Mouse (Mus musculus) A20 (cell line): ENCODE data around the gene Rnf149.
"Not testable (repeated sequence)": the region's sequence is repeated elsewhere in the genome, so short reads cannot be mapped to it uniquely, and the experiment has no call there.

Experiments
- DNase-seq: peaks from one replicate; pipeline ENCODE4 v3.0.0-alpha.2; 2011; ENCODE audit warnings: low read depth, low spot score

The Rnf149 gene

GRCm38 (mm10) chr1:39577253-39577705, at the start of gene Rnf149:
TSS of gene Rnf149 (minus strand) at chr1:39577405.
- peak; percentile 95 for DNase-seq

- no peak for DNase-seq
These were observed 48.3 kb upstream of the Rnf149 start for GRCm38 (mm10) chr1:39625491-39625890.

GRCm38 (mm10) chr1:39623729-39624128, 46.5 kb upstream of the Rnf149 start:
- no peak for DNase-seq

- DNase-seq, result peak; percentile 53
These were observed 45.9 kb upstream of the Rnf149 start for GRCm38 (mm10) chr1:39623106-39623505.

GRCm38 (mm10) chr1:39618524-39618923, 41.3 kb upstream of the Rnf149 start:
- DNase-seq, result no peak

- no peak for DNase-seq
These were observed 38.3 kb upstream of the Rnf149 start for GRCm38 (mm10) chr1:39615526-39615925.

GRCm38 (mm10) chr1:39614462-39615279, 37.5 kb upstream of the Rnf149 start:
- DNase-seq, result peak; percentile 53

GRCm38 (mm10) chr1:39613061-39613460, 35.9 kb upstream of the Rnf149 start:
- DNase-seq, result no peak

- DNase-seq, result no peak
These were observed 35.3 kb upstream of the Rnf149 start for GRCm38 (mm10) chr1:39612491-39612890.

- DNase-seq, result peak; percentile 28
These were observed 31.3 kb upstream of the Rnf149 start for GRCm38 (mm10) chr1:39608534-39608933.

- no peak for DNase-seq
These were observed 25.3 kb upstream of the Rnf149 start for GRCm38 (mm10) chr1:39602477-39602876.

- no peak for DNase-seq
These were observed 21.5 kb upstream of the Rnf149 start for GRCm38 (mm10) chr1:39598726-39599125.

GRCm38 (mm10) chr1:39597135-39597534, 19.9 kb upstream of the Rnf149 start:
- not testable (repeated sequence) for DNase-seq

GRCm38 (mm10) chr1:39593836-39594235, 16.6 kb upstream of the Rnf149 start:
- DNase-seq, result no peak

- no peak for DNase-seq
These were observed 14.9 kb upstream of the Rnf149 start for GRCm38 (mm10) chr1:39592090-39592489.

- DNase-seq, result not testable (repeated sequence)
These were observed 14.4 kb upstream of the Rnf149 start for GRCm38 (mm10) chr1:39591557-39591956.

GRCm38 (mm10) chr1:39590193-39590592, 13.0 kb upstream of the Rnf149 start:
- DNase-seq, result peak; percentile 52

- no peak for DNase-seq
These were observed 8.2 kb upstream of the Rnf149 start for GRCm38 (mm10) chr1:39585416-39585815.

GRCm38 (mm10) chr1:39583173-39583572, 6.0 kb upstream of the Rnf149 start:
- DNase-seq, result no peak

- no peak for DNase-seq
These were observed 4.0 kb upstream of the Rnf149 start for GRCm38 (mm10) chr1:39581215-39581614.

GRCm38 (mm10) chr1:39579139-39579538, 1.9 kb upstream of the Rnf149 start:
- no peak for DNase-seq

- DNase-seq, result no peak
These were observed 1.2 kb upstream of the Rnf149 start for GRCm38 (mm10) chr1:39578446-39578845.
